Mouse (Mus musculus) stomach, postnatal 0 days (tissue): ENCODE data around the gene Fgfr2.

Source experiments
- CTCF ChIP-seq: IDR thresholded peaks from 2 replicates; pipeline ENCODE4 v1.5.1; 2016; ENCODE audit warnings: antibody characterized with exemption, low read depth, mild to moderate bottlenecking, moderate library complexity
- EP300 ChIP-seq: optimal IDR thresholded peaks from 2 replicates; pipeline ENCODE3; 2016; ENCODE audit warnings: antibody characterized with exemption

DNA sequence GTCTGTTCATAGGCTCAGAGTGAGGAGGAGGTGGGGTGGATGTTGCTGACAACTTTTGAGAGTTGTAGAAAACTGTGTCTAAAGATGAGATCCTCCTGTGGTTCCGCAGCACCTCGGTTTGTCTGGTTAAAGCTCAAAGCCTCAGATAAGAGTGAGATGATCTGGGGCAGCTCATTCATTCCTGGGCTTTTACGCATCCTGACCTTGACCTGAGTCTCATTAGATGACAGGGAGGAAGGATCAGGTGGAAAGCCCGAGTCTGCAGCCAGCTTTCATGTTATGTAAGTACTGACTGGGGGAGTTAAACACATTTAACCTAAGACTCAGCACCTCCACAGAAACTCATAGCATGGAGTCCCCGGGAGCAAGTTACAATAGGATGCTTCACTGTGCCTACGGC lies 1096.5 kb downstream of the Fgfr2 start:
- TF ChIP-seq CTCF (no peak), EP300 (no peak)
